Mouse (Mus musculus) kidney, embryonic 16.5 days (tissue): ENCODE measurements around the gene Olfm2. TPM values are rescaled to one million over a fixed set of nuclear protein-coding genes. Genes with fewer than 3 reads are reported as not detected.
A peak's percentile ranks its signal among the peaks of the same experiment; 100 is the strongest.
"Not testable (repeated sequence)": the region's sequence is repeated elsewhere in the genome, so short reads cannot be mapped to it uniquely, and the experiment has no call there.

Source experiments
- ATAC-seq: fragments of 200-750 bp; cut with Nextera tagmentation; 2 replicates; pipeline ENCODE4 v1.8.0; 2017; ENCODE audit warnings: moderate TSS enrichment; ENCODE audit not compliant: low FRiP score, low TSS enrichment
- H3K27ac ChIP-seq: fragments of 300-500 bp; sonication (generic); 2 replicates; pipeline ENCODE4 v1.5.1; 2014; ENCODE audit warnings: low read length
- H3K27me3 ChIP-seq: fragments of 300-500 bp; sonication (generic); 2 replicates; pipeline ENCODE4 v1.6.1; 2014; ENCODE audit warnings: low read length, control low read depth, mixed read lengths; ENCODE audit not compliant: insufficient read depth
- H3K36me3 ChIP-seq: fragments of 300-500 bp; sonication (generic); 2 replicates; pipeline ENCODE4 v1.6.1; 2014; ENCODE audit warnings: low read length, control low read depth, mixed read lengths; ENCODE audit not compliant: insufficient read depth
- H3K4me1 ChIP-seq: fragments of 300-500 bp; sonication (generic); 2 replicates; pipeline ENCODE4 v1.6.1; 2014; ENCODE audit warnings: low read length, control low read depth, mixed read lengths; ENCODE audit not compliant: insufficient read depth
- H3K4me2 ChIP-seq: fragments of 300-500 bp; sonication (generic); replicated peaks from 2 replicates; pipeline ENCODE4 v1.6.1; 2014; ENCODE audit warnings: low read depth, low read length
- H3K4me3 ChIP-seq: fragments of 300-500 bp; sonication (generic); 2 replicates; pipeline ENCODE4 v1.5.1; 2014; ENCODE audit warnings: mild to moderate bottlenecking, low read length
- H3K9ac ChIP-seq: fragments of 300-500 bp; sonication (generic); replicated peaks from 2 replicates; pipeline ENCODE4 v1.6.1; 2014; ENCODE audit warnings: low read length
- H3K9me3 ChIP-seq: fragments of 300-500 bp; sonication (generic); 2 replicates; pipeline ENCODE4 v1.6.1; 2016; ENCODE audit warnings: low read length, control low read depth
- WGBS: fragments of 180-500 bp; shearing (Covaris S2); extraction: QIAGEN DNeasy Blood & Tissue Kit; methylation state at CpG from one replicate; pipeline ENCODE4 v1.1.7; 2014; 5-methylcytosine and 5-hydroxymethylcytosine counted together
- polyA plus RNA-seq: library from polyadenylated mRNA; unstranded; fragments of >200 nt; fragmentation: Nextera tagmentation; extraction: Ambion mirVana; gene quantifications from 2 replicates; pipeline ENCODE4 v1.2.1, GENCODE M21; 2015

Olfm2 gene
- polyA plus RNA-seq, 1 experiment from 2014 or later = 6.6 TPM

DNA sequence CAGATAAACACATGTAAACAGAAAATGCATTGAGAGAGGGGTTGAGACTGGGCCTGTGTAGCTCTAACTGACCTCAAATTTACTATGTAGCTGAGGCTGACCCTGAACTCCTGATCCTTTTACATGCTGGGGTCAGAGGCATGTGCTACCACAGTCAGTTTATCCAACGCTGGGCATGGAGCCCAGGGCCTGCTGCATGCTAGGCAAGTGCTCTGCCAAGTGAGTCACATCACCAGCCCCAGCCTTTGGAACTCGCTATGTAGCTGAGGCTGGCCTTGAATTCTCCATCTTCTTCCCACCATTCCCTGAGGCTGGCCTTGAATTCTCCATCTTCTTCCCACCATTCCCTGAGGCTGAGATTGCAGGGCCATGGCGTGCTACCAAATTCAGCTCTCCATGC lies 35.7 kb downstream of the Olfm2 start:
- Histone ChIP-seq H3K27me3 (no peaks in the 10 kb centered on the region), H3K9ac (no peak overlapping the region), H3K4me1 (no peaks in the 10 kb centered on the region), H3K9me3 (no peaks in the 10 kb centered on the region), H3K4me2 (no peak overlapping the region), H3K27ac (no peak overlapping the region), H3K36me3 (no peaks in the 10 kb centered on the region), H3K4me3 (no peak overlapping the region)
- WGBS = 86% methylated on average over 3 of the region's 3 CpGs
- no peak for ATAC-seq

DNA sequence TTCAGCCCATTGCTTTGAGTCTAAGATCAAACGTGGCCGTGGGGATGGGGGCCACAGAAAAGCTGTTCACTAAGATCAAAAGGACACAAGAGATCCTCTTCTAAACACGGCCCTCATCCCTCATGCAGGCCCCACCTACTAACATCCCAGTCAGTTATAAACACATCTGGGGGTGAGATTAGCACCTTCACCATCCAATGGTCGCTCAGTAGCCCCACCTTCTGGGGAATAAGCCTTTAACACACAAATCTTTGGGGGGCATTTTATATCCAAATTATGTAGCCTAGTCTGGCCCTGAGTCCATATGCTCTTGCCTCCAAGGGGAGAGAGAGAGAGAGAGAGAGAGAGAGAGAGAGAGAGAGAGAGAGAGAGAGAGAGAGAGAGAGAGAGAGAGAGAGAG lies 40.2 kb downstream of the Olfm2 start:
- ATAC-seq = no peak
- H3K4me2 ChIP-seq = no peak overlapping the region
- no peaks in the 10 kb centered on the region for H3K36me3 ChIP-seq
- WGBS = 25% methylated on average over 4 of the region's 4 CpGs
- no peak overlapping the region for H3K4me3 ChIP-seq
- H3K27me3 ChIP-seq = no peaks in the 10 kb centered on the region
- no peaks in the 10 kb centered on the region for H3K9me3 ChIP-seq
- H3K4me1 ChIP-seq = no peaks in the 10 kb centered on the region
- no peak overlapping the region for H3K9ac ChIP-seq
- H3K27ac ChIP-seq = no peak overlapping the region

DNA sequence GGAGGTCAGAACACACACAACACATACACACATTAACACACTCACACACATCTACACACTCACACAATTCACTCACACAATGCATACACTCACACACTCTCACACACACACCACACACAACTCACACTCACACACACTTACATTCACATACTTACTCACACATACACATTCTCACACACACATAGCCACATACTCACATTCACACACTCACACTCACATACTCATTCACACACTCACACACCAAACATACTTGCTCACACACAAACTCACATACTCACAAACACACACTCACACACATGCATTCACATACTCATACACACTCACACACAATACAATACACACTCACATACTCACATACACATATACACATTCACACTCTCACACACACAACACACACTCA lies 40.7 kb downstream of the Olfm2 start:
- H3K27me3 ChIP-seq = no peaks in the 10 kb centered on the region
- H3K27ac ChIP-seq = no peak overlapping the region
- no peaks in the 10 kb centered on the region for H3K9me3 ChIP-seq
- H3K4me2 ChIP-seq = no peak overlapping the region
- H3K9ac ChIP-seq = no peak overlapping the region
- H3K4me1 ChIP-seq = no peaks in the 10 kb centered on the region
- no peaks in the 10 kb centered on the region for H3K36me3 ChIP-seq
- ATAC-seq = no peak
- no peak overlapping the region for H3K4me3 ChIP-seq

DNA sequence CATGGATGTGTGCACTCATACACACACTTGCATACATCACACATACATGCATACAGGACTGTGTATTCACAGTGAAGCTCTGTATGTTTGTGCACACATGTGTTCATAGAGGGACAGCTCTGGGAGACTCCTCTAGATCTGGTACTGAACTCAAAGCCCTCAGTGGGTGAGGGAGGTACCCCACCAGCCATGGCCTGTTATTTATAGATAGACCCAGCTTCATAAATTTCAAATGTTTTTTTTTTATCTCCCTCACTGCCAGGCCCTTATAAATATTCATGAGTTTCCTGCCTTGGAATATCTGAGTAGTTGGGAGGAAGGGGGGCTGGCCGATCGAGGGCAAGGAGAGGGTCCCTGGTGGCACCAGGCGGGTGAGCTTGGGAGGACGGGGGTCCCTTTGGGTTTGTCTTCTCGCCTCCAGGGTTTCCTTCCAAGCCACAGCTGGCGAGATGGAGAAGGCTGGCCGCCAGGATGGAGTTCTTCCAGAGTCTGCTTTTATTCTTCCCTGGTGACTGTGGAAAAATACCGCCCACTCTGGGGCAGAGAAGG lies 42.2 kb downstream of the Olfm2 start:
- Histone ChIP-seq H3K9me3 (0 out of 2 replicates have a peak, but pooled peaks cover 3% of the 10 kb centered on the region), H3K4me2 (no peak overlapping the region), H3K4me3 (no peak overlapping the region), H3K9ac (no peak overlapping the region), H3K27ac (no peak overlapping the region), H3K36me3 (no peaks in the 10 kb centered on the region), H3K4me1 (no peaks in the 10 kb centered on the region), H3K27me3 (no peaks in the 10 kb centered on the region)
- 58% methylated on average over 8 of the region's 8 CpGs for WGBS
- ATAC-seq = no peak

DNA sequence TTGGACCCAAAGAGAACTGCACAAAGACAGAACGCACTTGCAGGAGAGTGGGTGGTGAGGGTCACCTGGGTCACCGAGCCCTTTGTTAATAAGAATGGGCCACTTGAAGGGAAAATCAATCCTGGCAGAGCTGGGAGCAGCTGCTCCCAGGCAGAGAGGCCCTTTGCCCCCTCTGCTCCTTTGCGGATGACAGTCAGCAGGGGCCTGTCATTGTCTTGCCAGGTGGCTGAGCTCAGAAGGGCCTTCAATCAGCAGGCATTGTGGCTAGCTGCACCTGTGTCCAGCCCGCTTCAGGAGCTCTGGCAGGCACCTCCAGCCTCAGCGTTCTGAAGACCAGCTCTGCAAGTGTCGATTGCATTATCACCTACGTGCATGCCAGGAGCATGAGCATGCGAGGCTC lies 48.7 kb downstream of the Olfm2 start:
- ATAC-seq = no peak
- 0 out of 2 replicates have a peak, but pooled peaks cover 6% of the 10 kb centered on the region for H3K9me3 ChIP-seq
- WGBS = 40% methylated on average over 8 of the region's 8 CpGs
- H3K36me3 ChIP-seq = no peaks in the 10 kb centered on the region
- no peak overlapping the region for H3K4me2 ChIP-seq
- H3K4me1 ChIP-seq = peaks cover 8% of the 10 kb centered on the region; the same call in 1 of the 2 replicates
- peaks cover 13% of the 10 kb centered on the region for H3K27me3 ChIP-seq
- no peak overlapping the region for H3K9ac ChIP-seq
- H3K27ac ChIP-seq = no peak overlapping the region
- H3K4me3 ChIP-seq = no peak overlapping the region

DNA sequence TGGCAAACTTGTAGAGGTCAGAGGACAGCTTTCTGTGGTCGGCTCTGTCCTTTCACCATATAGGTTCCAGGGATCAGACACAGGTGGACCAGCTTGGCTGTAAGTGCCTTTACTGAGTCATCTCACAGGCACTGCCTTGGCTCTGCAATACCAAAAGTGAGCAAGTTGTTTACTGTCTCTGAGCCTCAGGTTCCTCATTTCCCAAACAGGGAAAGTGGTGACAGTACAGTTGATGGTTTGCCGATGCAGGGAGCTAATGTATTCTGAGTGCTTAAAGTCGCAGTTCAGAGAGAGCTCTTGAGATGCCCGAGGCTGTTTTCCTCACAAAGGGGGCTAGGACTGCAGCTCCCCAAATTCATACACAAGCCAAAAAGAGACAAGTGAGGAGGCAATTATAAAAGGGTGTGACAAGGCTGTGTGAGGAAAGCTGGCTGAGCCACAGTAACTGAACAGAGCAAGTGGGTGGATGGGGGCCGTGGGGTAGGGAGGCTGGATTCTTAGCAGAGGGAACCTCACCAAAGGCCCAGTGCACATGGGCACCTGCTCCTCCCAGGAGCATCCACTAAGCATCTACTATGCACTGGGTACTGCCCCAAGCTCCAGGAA lies 49.9 kb downstream of the Olfm2 start:
- Histone ChIP-seq H3K27ac (no peak overlapping the region), H3K27me3 (peaks cover 13% of the 10 kb centered on the region), H3K9me3 (0 out of 2 replicates have a peak, but pooled peaks cover 6% of the 10 kb centered on the region), H3K36me3 (no peaks in the 10 kb centered on the region), H3K9ac (no peak overlapping the region), H3K4me1 (peaks cover 8% of the 10 kb centered on the region; the same call in 1 of the 2 replicates), H3K4me3 (no peak overlapping the region), H3K4me2 (no peak overlapping the region)
- no peak for ATAC-seq
- 80% methylated on average over 5 of the region's 5 CpGs for WGBS

DNA sequence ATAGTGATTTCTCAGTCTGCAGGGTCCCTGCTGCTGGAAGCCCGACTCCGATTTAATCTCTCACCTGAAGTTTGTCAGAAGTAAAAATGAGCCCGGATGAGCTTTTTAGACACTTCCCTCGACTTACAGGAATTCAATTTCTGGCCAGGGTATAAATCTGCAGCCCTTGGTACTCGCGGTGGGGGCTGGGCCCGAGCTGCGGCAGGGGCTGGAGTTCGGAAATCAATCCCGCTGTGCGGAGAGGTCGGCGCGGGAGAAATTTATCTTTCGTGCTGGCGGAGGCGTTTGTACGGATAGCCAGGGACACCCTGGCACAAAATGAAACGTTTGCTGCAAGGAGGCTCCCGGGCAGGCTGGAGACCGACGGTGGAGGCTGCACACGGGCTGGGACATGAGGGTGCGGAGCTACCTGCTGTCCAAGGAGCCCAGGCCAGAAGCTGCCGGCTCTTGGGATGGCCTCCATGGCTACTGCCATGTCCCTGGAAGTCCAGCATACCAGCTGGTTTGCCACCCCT lies 51.4 kb downstream of the Olfm2 start:
- 0 out of 2 replicates have a peak, but pooled peaks cover 3% of the 10 kb centered on the region for H3K9me3 ChIP-seq
- WGBS = 3% methylated on average over 25 of the region's 25 CpGs
- H3K9ac ChIP-seq = peak overlapping the region; percentile 59
- H3K27ac ChIP-seq = no peak overlapping the region
- peak overlapping the region; percentile 60 for H3K4me2 ChIP-seq
- peaks cover 11% of the 10 kb centered on the region; the same call in 1 of the 2 replicates for H3K4me1 ChIP-seq
- no peaks in the 10 kb centered on the region for H3K36me3 ChIP-seq
- no peak for ATAC-seq
- H3K27me3 ChIP-seq = peaks cover 13% of the 10 kb centered on the region
- peak overlapping the region; percentile 41 for H3K4me3 ChIP-seq

DNA sequence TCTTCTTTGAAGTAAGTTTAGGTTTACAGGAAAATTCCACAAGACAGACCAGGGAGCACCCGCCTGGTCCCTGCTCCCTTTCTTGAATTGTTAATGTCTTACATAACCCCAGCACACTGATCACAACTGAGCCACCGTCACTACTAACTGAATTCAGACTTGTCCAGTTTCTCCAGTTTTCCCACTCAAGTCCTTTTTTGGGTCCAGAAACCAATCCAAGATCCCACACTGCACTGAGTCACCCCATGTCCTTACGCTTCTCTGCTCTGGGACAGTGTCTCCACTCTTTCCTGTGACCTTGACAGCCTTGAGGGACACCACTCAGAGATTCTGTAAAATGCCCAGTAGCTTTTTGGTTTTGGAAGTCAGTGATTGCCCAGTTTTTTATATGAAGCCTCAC lies 53.3 kb downstream of the Olfm2 start:
- WGBS = 86% methylated on average over 3 of the region's 3 CpGs

DNA sequence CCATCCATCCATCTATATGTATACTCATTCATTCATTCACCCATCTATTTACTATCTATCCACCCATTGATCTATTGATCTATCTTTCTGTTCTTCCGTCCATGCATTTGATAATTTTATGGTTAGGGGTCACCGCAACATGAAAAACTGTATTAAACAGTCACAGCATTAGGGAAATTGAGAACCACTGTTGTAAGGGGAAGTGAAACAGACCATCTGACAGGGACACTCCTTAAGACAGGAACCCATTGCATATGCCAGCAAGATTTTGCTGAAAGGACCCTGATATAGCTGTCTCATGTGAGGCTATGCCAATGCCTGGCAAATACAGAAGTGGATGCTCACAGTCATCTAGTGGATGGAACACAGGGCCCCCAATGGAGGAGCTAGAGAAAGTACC lies 55.7 kb downstream of the Olfm2 start:
- not testable (repeated sequence) for H3K9me3 ChIP-seq, H3K27ac ChIP-seq, H3K36me3 ChIP-seq, ATAC-seq, H3K27me3 ChIP-seq, H3K4me3 ChIP-seq, H3K4me2 ChIP-seq, H3K9ac ChIP-seq
- 86% methylated on average over 2 of the region's 2 CpGs for WGBS
- H3K4me1 ChIP-seq = peaks cover 15% of the 10 kb centered on the region; the same call in 1 of the 2 replicates

More for the DNA sequence above, 53.3 kb downstream of the Olfm2 start:
- no peak for ATAC-seq
- Histone ChIP-seq H3K9me3 (0 out of 2 replicates have a peak, but pooled peaks cover 3% of the 10 kb centered on the region), H3K36me3 (no peaks in the 10 kb centered on the region), H3K4me2 (no peak overlapping the region), H3K4me3 (no peak overlapping the region), H3K4me1 (peaks cover 15% of the 10 kb centered on the region; the same call in 1 of the 2 replicates), H3K9ac (no peak overlapping the region), H3K27ac (no peak overlapping the region), H3K27me3 (peaks cover 13% of the 10 kb centered on the region)

DNA sequence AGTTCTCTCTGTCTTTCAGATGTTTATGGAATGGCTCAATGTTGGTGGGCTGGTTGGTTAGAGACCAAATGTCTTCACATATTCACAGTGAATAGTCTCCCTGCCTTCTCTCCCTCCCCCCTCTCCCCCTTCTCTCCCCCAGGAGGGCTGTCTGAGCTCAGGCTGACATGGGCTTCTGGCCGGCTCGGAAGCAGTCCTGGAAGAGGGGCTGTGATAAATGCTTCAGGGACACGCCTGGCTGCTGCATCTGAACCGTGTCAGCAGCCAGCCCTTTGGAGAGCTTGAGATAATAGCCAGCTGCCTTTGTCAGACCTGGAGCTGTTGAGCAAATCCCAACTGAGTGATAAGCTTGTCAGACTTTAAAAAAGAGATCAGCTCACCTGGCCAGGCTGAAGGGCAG lies 56.2 kb downstream of the Olfm2 start:
- Histone ChIP-seq H3K9me3 (no peaks in the 10 kb centered on the region), H3K27ac (no peak overlapping the region), H3K27me3 (peaks cover 2% of the 10 kb centered on the region; the same call in 1 of the 2 replicates), H3K36me3 (no peaks in the 10 kb centered on the region), H3K9ac (no peak overlapping the region), H3K4me3 (no peak overlapping the region), H3K4me1 (peaks cover 13% of the 10 kb centered on the region; the same call in 1 of the 2 replicates), H3K4me2 (no peak overlapping the region)
- peak; percentile 84 for ATAC-seq
- WGBS = 0% methylated on average over 4 of the region's 4 CpGs
